Mouse (Mus musculus): ENCODE results near the gene Lrrc45. TPM values are rescaled to one million over a fixed set of nuclear protein-coding genes. Genes with fewer than 3 reads are reported as not detected.
"Not testable (repeated sequence)": the region's sequence is repeated elsewhere in the genome, so short reads cannot be mapped to it uniquely, and the experiment has no call there.

Gene Lrrc45
- polyA plus RNA-seq, 1 experiment from 2014 or later: 69.2 TPM

GRCm38 (mm10) chr11:120761811-120762671, 48.3 kb downstream of the Lrrc45 start:
- Histone ChIP-seq H3K27me3 (ENCODE audit: insufficient read depth, low read length) (peaks cover 10% of the 10 kb centered on the region), H3K9me3 (ENCODE audit: low read length) (peaks cover 22% of the 10 kb centered on the region), H3K4me3 (ENCODE audit: low read length) (no peak overlapping the region), H3K4me1 (ENCODE audit: insufficient read depth, low read length) (no peaks in the 10 kb centered on the region), H3K27ac (ENCODE audit: low read length) (no peak overlapping the region), H3K9ac (replicated peaks; ENCODE audit: low read length) (no peak overlapping the region), H3K4me2 (replicated peaks; ENCODE audit: low read depth, low read length) (no peak overlapping the region), H3K36me3 (ENCODE audit: insufficient read depth, low read length) (no peaks in the 10 kb centered on the region)
- WGBS: 61% methylated on average over 14 of the region's 14 CpGs
- no peak for ATAC-seq (ENCODE audit: low FRiP score, low TSS enrichment)

GRCm38 (mm10) chr11:120762672-120763041, 48.9 kb downstream of the Lrrc45 start, which contains the start of gene Hmga1b:
Gene Hmga1b (plus strand): TSS chr11:120762794.
- H3K27me3 ChIP-seq (ENCODE audit: insufficient read depth, low read length); H3K36me3 ChIP-seq (ENCODE audit: insufficient read depth, low read length); H3K4me1 ChIP-seq (ENCODE audit: insufficient read depth, low read length); H3K27ac ChIP-seq (ENCODE audit: low read length); H3K9ac ChIP-seq (replicated peaks; ENCODE audit: low read length); H3K4me3 ChIP-seq (ENCODE audit: low read length): not testable (repeated sequence)
- ATAC-seq (ENCODE audit: low FRiP score, low TSS enrichment): peak; percentile 55; the same call in 1 of the 2 replicates
- H3K4me2 ChIP-seq (replicated peaks; ENCODE audit: low read depth, low read length): peak within 1 kb of the TSS; percentile 27; the same call in 1 of the 2 replicates
- peaks cover 20% of the 10 kb centered on the region for H3K9me3 ChIP-seq (ENCODE audit: low read length)
- WGBS: 13% methylated on average over 14 of the region's 14 CpGs

- Histone ChIP-seq H3K4me2 (replicated peaks; ENCODE audit: low read depth, low read length) (peak overlapping the region; percentile 27; the same call in 1 of the 2 replicates), H3K9me3 (ENCODE audit: low read length) (peaks cover 13% of the 10 kb centered on the region; the same call in 1 of the 2 replicates)
- H3K9ac ChIP-seq (replicated peaks; ENCODE audit: low read length); ATAC-seq (ENCODE audit: low FRiP score, low TSS enrichment); H3K36me3 ChIP-seq (ENCODE audit: insufficient read depth, low read length); H3K27me3 ChIP-seq (ENCODE audit: insufficient read depth, low read length); H3K4me1 ChIP-seq (ENCODE audit: insufficient read depth, low read length); H3K27ac ChIP-seq (ENCODE audit: low read length); H3K4me3 ChIP-seq (ENCODE audit: low read length): not testable (repeated sequence)
- 18% methylated on average over 7 of the region's 23 CpGs for WGBS
Observed at GRCm38 (mm10) chr11:120763121-120763999, 49.6 kb downstream of the Lrrc45 start.

GRCm38 (mm10) chr11:120767023-120767422, 53.3 kb downstream of the Lrrc45 start:
- not testable (repeated sequence) for H3K4me1 ChIP-seq (ENCODE audit: insufficient read depth, low read length); H3K9me3 ChIP-seq (ENCODE audit: low read length); H3K4me2 ChIP-seq (replicated peaks; ENCODE audit: low read depth, low read length); H3K4me3 ChIP-seq (ENCODE audit: low read length); H3K36me3 ChIP-seq (ENCODE audit: insufficient read depth, low read length); H3K9ac ChIP-seq (replicated peaks; ENCODE audit: low read length); H3K27me3 ChIP-seq (ENCODE audit: insufficient read depth, low read length); H3K27ac ChIP-seq (ENCODE audit: low read length); ATAC-seq (ENCODE audit: low FRiP score, low TSS enrichment)
- WGBS: 54% methylated on average over 3 of the region's 7 CpGs

- ATAC-seq (ENCODE audit: low FRiP score, low TSS enrichment): peak; percentile 46; the same call in 1 of the 2 replicates
- no peak overlapping the region for H3K27ac ChIP-seq (ENCODE audit: low read length)
- no peak overlapping the region for H3K4me3 ChIP-seq (ENCODE audit: low read length)
- WGBS: 38% methylated on average over 1 of the region's 1 CpGs
- H3K9me3 ChIP-seq (ENCODE audit: low read length): no peaks in the 10 kb centered on the region
- no peaks in the 10 kb centered on the region for H3K36me3 ChIP-seq (ENCODE audit: insufficient read depth, low read length)
- H3K9ac ChIP-seq (replicated peaks; ENCODE audit: low read length): no peak overlapping the region
- H3K27me3 ChIP-seq (ENCODE audit: insufficient read depth, low read length): 0 out of 2 replicates have a peak, but pooled peaks cover 2% of the 10 kb centered on the region
- no peak overlapping the region for H3K4me2 ChIP-seq (replicated peaks; ENCODE audit: low read depth, low read length)
- H3K4me1 ChIP-seq (ENCODE audit: insufficient read depth, low read length): no peaks in the 10 kb centered on the region
Observed at GRCm38 (mm10) chr11:120768206-120768605, 54.5 kb downstream of the Lrrc45 start.

Other genes starting within 250 kb of the Lrrc45 start
- 46.5 and 50.4 TPM in 2 replicates for gene Arl16, start 246.3 kb upstream of the Lrrc45 start, polyA plus RNA-seq (2015; fragmentation: Nextera tagmentation; extraction: Ambion mirVana)
- 176 and 177 TPM in 2 replicates for gene Mrpl12, start 229.3 kb upstream of the Lrrc45 start, polyA plus RNA-seq (2015; fragmentation: Nextera tagmentation; extraction: Ambion mirVana)
- 120 and 123 TPM in 2 replicates for gene Slc25a10, start 222.1 kb upstream of the Lrrc45 start, polyA plus RNA-seq (2015; fragmentation: Nextera tagmentation; extraction: Ambion mirVana)
- 4.7 and 5.5 TPM in 2 replicates for gene Gcgr, start 183.2 kb upstream of the Lrrc45 start, polyA plus RNA-seq (2015; fragmentation: Nextera tagmentation; extraction: Ambion mirVana)
- gene Mcrip1, start 164.2 kb upstream of the Lrrc45 start, polyA plus RNA-seq (2015; fragmentation: Nextera tagmentation; extraction: Ambion mirVana): 218 and 232 TPM in 2 replicates
- 0.55 and 0.57 TPM in 2 replicates for gene Ppp1r27, start 162.8 kb upstream of the Lrrc45 start, polyA plus RNA-seq (2015; fragmentation: Nextera tagmentation; extraction: Ambion mirVana)
- gene P4hb, start 140.7 kb upstream of the Lrrc45 start, polyA plus RNA-seq (2015; fragmentation: Nextera tagmentation; extraction: Ambion mirVana): 843 and 914 TPM in 2 replicates
- gene Arhgdia, start 132.3 kb upstream of the Lrrc45 start, polyA plus RNA-seq (2015; fragmentation: Nextera tagmentation; extraction: Ambion mirVana): 696 and 712 TPM in 2 replicates
- 92.2 and 372 TPM in 2 replicates for gene Alyref, start 115.6 kb upstream of the Lrrc45 start, polyA plus RNA-seq (2015; fragmentation: Nextera tagmentation; extraction: Ambion mirVana)
- gene Anapc11, start 115.5 kb upstream of the Lrrc45 start, polyA plus RNA-seq (2015; fragmentation: Nextera tagmentation; extraction: Ambion mirVana): 195 and 197 TPM in 2 replicates
- gene Npb, start 105.4 kb upstream of the Lrrc45 start, polyA plus RNA-seq (2015; fragmentation: Nextera tagmentation; extraction: Ambion mirVana): 27.7 and 33.8 TPM in 2 replicates
- gene Pcyt2, start 96.0 kb upstream of the Lrrc45 start, polyA plus RNA-seq (2015; fragmentation: Nextera tagmentation; extraction: Ambion mirVana): 164 and 174 TPM in 2 replicates
- gene Sirt7, start 88.7 kb upstream of the Lrrc45 start, polyA plus RNA-seq (2015; fragmentation: Nextera tagmentation; extraction: Ambion mirVana): 38.9 and 39.3 TPM in 2 replicates
- 24.3 and 25.4 TPM in 2 replicates for gene Mafg, start 80.3 kb upstream of the Lrrc45 start, polyA plus RNA-seq (2015; fragmentation: Nextera tagmentation; extraction: Ambion mirVana)
- 26.8 and 27.3 TPM in 2 replicates for gene Pycr1, start 70.2 kb upstream of the Lrrc45 start, polyA plus RNA-seq (2015; fragmentation: Nextera tagmentation; extraction: Ambion mirVana)
- 0.51 and 0.73 TPM in 2 replicates for gene Myadml2, start 65.8 kb upstream of the Lrrc45 start, polyA plus RNA-seq (2015; fragmentation: Nextera tagmentation; extraction: Ambion mirVana)
- 4.8 and 5.9 TPM in 2 replicates for gene Notum, start 52.8 kb upstream of the Lrrc45 start, polyA plus RNA-seq (2015; fragmentation: Nextera tagmentation; extraction: Ambion mirVana)
- 146 TPM in 2 replicates for gene Aspscr1, start 41.0 kb upstream of the Lrrc45 start, polyA plus RNA-seq (2015; fragmentation: Nextera tagmentation; extraction: Ambion mirVana)
- gene Cenpx, start 187 bp upstream of the Lrrc45 start, polyA plus RNA-seq (2015; fragmentation: Nextera tagmentation; extraction: Ambion mirVana): 151 TPM in 2 replicates
- gene Rac3, start 7.5 kb downstream of the Lrrc45 start, polyA plus RNA-seq (2015; fragmentation: Nextera tagmentation; extraction: Ambion mirVana): 32.5 and 38.7 TPM in 2 replicates
- 49.4 and 56.5 TPM in 2 replicates for gene Dcxr, start 13.4 kb downstream of the Lrrc45 start, polyA plus RNA-seq (2015; fragmentation: Nextera tagmentation; extraction: Ambion mirVana)
- 2.1 and 4.3 TPM in 2 replicates for gene Cbr2, start 18.2 kb downstream of the Lrrc45 start, polyA plus RNA-seq (2015; fragmentation: Nextera tagmentation; extraction: Ambion mirVana)
- gene Hmga1b, start 48.9 kb downstream of the Lrrc45 start, polyA plus RNA-seq (2015; fragmentation: Nextera tagmentation; extraction: Ambion mirVana): 3.4 and 9.0 TPM in 2 replicates
- 44.0 and 46.9 TPM in 2 replicates for gene Rfng, start 70.3 kb downstream of the Lrrc45 start, polyA plus RNA-seq (2015; fragmentation: Nextera tagmentation; extraction: Ambion mirVana)
- 230 and 239 TPM in 2 replicates for gene Gps1, start 70.3 kb downstream of the Lrrc45 start, polyA plus RNA-seq (2015; fragmentation: Nextera tagmentation; extraction: Ambion mirVana)
- gene Dus1l, start 82.5 kb downstream of the Lrrc45 start, polyA plus RNA-seq (2015; fragmentation: Nextera tagmentation; extraction: Ambion mirVana): 89.9 and 91.0 TPM in 2 replicates
- 50.0 and 50.4 TPM in 2 replicates for gene Fasn, start 110.6 kb downstream of the Lrrc45 start, polyA plus RNA-seq (2015; fragmentation: Nextera tagmentation; extraction: Ambion mirVana)
- 8.6 and 9.2 TPM in 2 replicates for gene Ccdc57, start 218.9 kb downstream of the Lrrc45 start, polyA plus RNA-seq (2015; fragmentation: Nextera tagmentation; extraction: Ambion mirVana)
- gene Slc16a3, start 234.6 kb downstream of the Lrrc45 start, polyA plus RNA-seq (2015; fragmentation: Nextera tagmentation; extraction: Ambion mirVana): 63.5 and 66.4 TPM in 2 replicates